Mouse (Mus musculus) bone marrow macrophage, adult 2 months (primary cell): ENCODE data around the gene Hcst. TPM values are rescaled to one million over a fixed set of nuclear protein-coding genes. Genes with fewer than 3 reads are reported as not detected.

Source experiments
- H3K27ac ChIP-seq: 2 replicates; pipeline ENCODE4 v1.5.1; 2012; ENCODE audit warnings: low read depth, low read length; ENCODE audit not compliant: insufficient read depth
- H3K4me1 ChIP-seq: 2 replicates; pipeline ENCODE4 v1.6.1; 2012; ENCODE audit warnings: low read length; ENCODE audit not compliant: control insufficient read depth, insufficient read depth
- H3K4me3 ChIP-seq: 2 replicates; pipeline ENCODE4 v1.5.1; 2012; ENCODE audit warnings: mild to moderate bottlenecking, low read length, moderate library complexity; ENCODE audit not compliant: insufficient read depth
- CTCF ChIP-seq: IDR thresholded peaks from 2 replicates; pipeline ENCODE4 v1.5.1; 2012; ENCODE audit warnings: low read depth, mild to moderate bottlenecking, low read length, moderate library complexity
- POLR2A ChIP-seq: IDR thresholded peaks from 2 replicates; pipeline ENCODE4 v1.6.1; 2012; ENCODE audit warnings: mild to moderate bottlenecking, low read depth, low read length, borderline replicate concordance
- polyA plus RNA-seq: library from polyadenylated mRNA; stranded (reverse); fragments of >200 nt; gene quantifications from 2 replicates; pipeline ENCODE4 v1.2.4, GENCODE M21; 2012; ENCODE audit not compliant: missing spikeins, insufficient read depth, insufficient read length

Gene Hcst
- 53.0 and 56.7 TPM in 2 replicates for polyA plus RNA-seq

GRCm38 (mm10) chr7:30419561-30420499 lies at the start of gene Hcst:
TSS of gene Hcst (minus strand) at chr7:30419854.
- Histone ChIP-seq H3K4me3 (peak within 1 kb of the TSS; percentile 76), H3K4me1 (peaks cover 41% of the 10 kb centered on the region), H3K27ac (peak within 1 kb of the TSS; percentile 96)
- TF ChIP-seq CTCF (no peak), POLR2A (no peak)

GRCm38 (mm10) chr7:30464816-30465300 lies 45.2 kb upstream of the Hcst start:
- TF ChIP-seq POLR2A (no peak), CTCF (no peak)
- H3K4me1 ChIP-seq = no peaks in the 10 kb centered on the region
- no peak overlapping the region for H3K4me3 ChIP-seq
- H3K27ac ChIP-seq = no peak overlapping the region

- no peak overlapping the region for H3K27ac ChIP-seq
- TF ChIP-seq CTCF (no peak), POLR2A (no peak)
- no peak overlapping the region for H3K4me3 ChIP-seq
- H3K4me1 ChIP-seq = no peaks in the 10 kb centered on the region
Measured at GRCm38 (mm10) chr7:30463996-30464395, 44.3 kb upstream of the Hcst start.

- H3K27ac ChIP-seq = no peak overlapping the region
- TF ChIP-seq CTCF = no peak
- no peak for TF ChIP-seq POLR2A
- no peaks in the 10 kb centered on the region for H3K4me1 ChIP-seq
- no peak overlapping the region for H3K4me3 ChIP-seq
Measured at GRCm38 (mm10) chr7:30463568-30463967, 43.9 kb upstream of the Hcst start.

- no peak for TF ChIP-seq CTCF
- no peak for TF ChIP-seq POLR2A
- Histone ChIP-seq H3K4me3 (no peak overlapping the region), H3K4me1 (no peaks in the 10 kb centered on the region), H3K27ac (no peak overlapping the region)
Measured at GRCm38 (mm10) chr7:30459484-30459883, 39.8 kb upstream of the Hcst start.

- Histone ChIP-seq H3K4me3 (no peak within 1 kb of the TSS), H3K4me1 (peaks cover 3% of the 10 kb centered on the region; the same call in 1 of the 2 replicates), H3K27ac (no peak within 1 kb of the TSS)
- TF ChIP-seq CTCF = no peak
- no peak for TF ChIP-seq POLR2A
Measured at GRCm38 (mm10) chr7:30457629-30458330, 38.1 kb upstream of the Hcst start, which contains the start of the genes Kirrel2 and Nphs1. TSS of gene Kirrel2 (minus strand) at chr7:30457690. TSS of gene Nphs1 (plus strand) at chr7:30458315.

GRCm38 (mm10) chr7:30456911-30457628 lies 37.4 kb upstream of the Hcst start:
- no peak overlapping the region for H3K27ac ChIP-seq
- peaks cover 3% of the 10 kb centered on the region; the same call in 1 of the 2 replicates for H3K4me1 ChIP-seq
- TF ChIP-seq POLR2A (no peak), CTCF (no peak)
- no peak overlapping the region for H3K4me3 ChIP-seq

GRCm38 (mm10) chr7:30456487-30456886 lies 36.8 kb upstream of the Hcst start:
- Histone ChIP-seq H3K27ac (no peak overlapping the region), H3K4me3 (no peak overlapping the region), H3K4me1 (peaks cover 3% of the 10 kb centered on the region; the same call in 1 of the 2 replicates)
- TF ChIP-seq POLR2A (no peak), CTCF (no peak)

- no peak overlapping the region for H3K27ac ChIP-seq
- H3K4me1 ChIP-seq = peaks cover 3% of the 10 kb centered on the region; the same call in 1 of the 2 replicates
- TF ChIP-seq CTCF = no peak
- TF ChIP-seq POLR2A = no peak
- no peak overlapping the region for H3K4me3 ChIP-seq
Measured at GRCm38 (mm10) chr7:30454259-30454658, 34.6 kb upstream of the Hcst start.
